Mouse (Mus musculus) cerebellum, adult 2 months (tissue): ENCODE results near the gene Gna11. TPM values are rescaled to one million over a fixed set of nuclear protein-coding genes. Genes with fewer than 3 reads are reported as not detected.
A peak's percentile ranks its signal among the peaks of the same experiment; 100 is the strongest.

Experiments
- DNase-seq, 2 experiments: peaks; one replicate each; pipeline ENCODE4 v3.0.0; 2021
- H3K27ac ChIP-seq: fragments of 200-500 bp; 2 replicates; pipeline ENCODE4 v1.5.1; 2012; ENCODE audit warnings: low read length, control low read depth, inconsistent platforms; ENCODE audit not compliant: insufficient read depth
- H3K27me3 ChIP-seq: fragments of 200-500 bp; 2 replicates; pipeline ENCODE4 v1.6.1; 2012; ENCODE audit warnings: inconsistent platforms, mild to moderate bottlenecking, low read length, moderate library complexity; ENCODE audit not compliant: control insufficient read depth, insufficient read depth
- H3K4me1 ChIP-seq: fragments of 200-500 bp; 2 replicates; pipeline ENCODE4 v1.6.1; 2011; ENCODE audit warnings: low read length; ENCODE audit not compliant: control insufficient read depth, insufficient read depth
- H3K4me3 ChIP-seq: fragments of 200-500 bp; replicated peaks from 2 replicates; pipeline ENCODE3; 2011; ENCODE audit warnings: mild to moderate bottlenecking, low read depth, low read length, control low read depth; ENCODE audit not compliant: insufficient read depth
- CTCF ChIP-seq: fragments of 200-500 bp; IDR thresholded peaks from 2 replicates; pipeline ENCODE4 v1.5.1; 2011; ENCODE audit warnings: low read depth, mild to moderate bottlenecking, control low read depth, low read length, moderate library complexity, borderline replicate concordance; ENCODE audit not compliant: insufficient read depth
- POLR2A ChIP-seq: fragments of 200-500 bp; IDR thresholded peaks from 2 replicates; pipeline ENCODE4 v1.6.1; 2011; ENCODE audit warnings: low read length, control low read depth, borderline replicate concordance; ENCODE audit not compliant: insufficient read depth
- WGBS: fragments of 180-500 bp; shearing (Covaris S2); methylation state at CpG from one replicate; pipeline ENCODE4 v1.1.7; 2018; 5-methylcytosine and 5-hydroxymethylcytosine counted together
- polyA plus RNA-seq: library from polyadenylated mRNA; depleted of rRNA; stranded (reverse); fragments of >200 nt; gene quantifications from 2 replicates; pipeline ENCODE4 v1.2.3, GENCODE M21; 2012

Gna11 gene
- polyA plus RNA-seq, 1 experiment: 107 TPM

DNA sequence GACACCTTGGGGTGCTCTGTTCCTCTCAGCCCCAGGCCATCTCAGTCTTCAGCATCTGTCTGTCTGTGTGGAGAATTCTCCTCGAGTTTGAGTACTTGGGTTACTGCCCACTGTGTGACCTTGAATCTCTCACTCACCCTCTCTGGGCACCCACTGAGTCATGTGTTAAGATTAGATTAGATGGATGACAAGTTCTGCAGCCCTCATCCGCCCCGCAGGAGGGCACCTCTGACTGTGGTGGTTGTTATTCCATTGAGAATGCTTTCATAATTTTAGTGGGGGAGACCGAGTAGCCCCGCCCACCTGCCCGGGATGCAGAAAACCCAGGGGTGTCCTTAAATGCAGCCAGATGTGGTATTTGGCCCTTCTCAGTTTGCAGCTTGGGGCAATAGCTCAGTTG lies 18.5 kb upstream of the Gna11 start:
- DNase-seq: no peak
- no peak for TF ChIP-seq CTCF
- TF ChIP-seq POLR2A: no peak
- H3K4me3 ChIP-seq: no peak overlapping the region
- no peaks in the 10 kb centered on the region for H3K27me3 ChIP-seq
- no peak overlapping the region for H3K27ac ChIP-seq
- H3K4me1 ChIP-seq: peaks cover 33% of the 10 kb centered on the region
- 38% methylated on average over 6 of the region's 6 CpGs for WGBS

DNA sequence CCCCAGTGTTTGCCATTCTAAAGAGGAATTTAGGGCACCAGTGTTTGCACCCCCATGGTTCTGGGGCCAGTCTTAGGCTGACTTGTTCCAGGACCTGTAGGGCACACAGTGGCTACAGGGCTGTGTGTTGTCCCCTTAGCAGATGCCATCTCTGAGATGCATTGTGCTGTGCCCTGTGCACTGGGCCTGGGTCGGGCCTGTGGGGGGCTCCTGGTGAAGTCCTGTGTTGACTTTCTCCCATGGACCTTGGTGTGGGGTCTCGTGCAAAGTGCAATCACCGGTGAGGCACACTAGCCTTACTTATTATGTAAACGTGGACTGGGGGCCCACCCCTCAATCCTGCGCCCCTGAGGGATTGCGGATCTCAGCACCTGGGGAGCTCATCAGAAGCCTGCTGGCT lies 17.4 kb upstream of the Gna11 start:
- WGBS: 72% methylated on average over 6 of the region's 6 CpGs
- H3K27ac ChIP-seq: no peak overlapping the region
- no peaks in the 10 kb centered on the region for H3K27me3 ChIP-seq
- peaks cover 31% of the 10 kb centered on the region for H3K4me1 ChIP-seq
- H3K4me3 ChIP-seq: no peak overlapping the region
- no peak for DNase-seq
- TF ChIP-seq CTCF: no peak
- TF ChIP-seq POLR2A: no peak

DNA sequence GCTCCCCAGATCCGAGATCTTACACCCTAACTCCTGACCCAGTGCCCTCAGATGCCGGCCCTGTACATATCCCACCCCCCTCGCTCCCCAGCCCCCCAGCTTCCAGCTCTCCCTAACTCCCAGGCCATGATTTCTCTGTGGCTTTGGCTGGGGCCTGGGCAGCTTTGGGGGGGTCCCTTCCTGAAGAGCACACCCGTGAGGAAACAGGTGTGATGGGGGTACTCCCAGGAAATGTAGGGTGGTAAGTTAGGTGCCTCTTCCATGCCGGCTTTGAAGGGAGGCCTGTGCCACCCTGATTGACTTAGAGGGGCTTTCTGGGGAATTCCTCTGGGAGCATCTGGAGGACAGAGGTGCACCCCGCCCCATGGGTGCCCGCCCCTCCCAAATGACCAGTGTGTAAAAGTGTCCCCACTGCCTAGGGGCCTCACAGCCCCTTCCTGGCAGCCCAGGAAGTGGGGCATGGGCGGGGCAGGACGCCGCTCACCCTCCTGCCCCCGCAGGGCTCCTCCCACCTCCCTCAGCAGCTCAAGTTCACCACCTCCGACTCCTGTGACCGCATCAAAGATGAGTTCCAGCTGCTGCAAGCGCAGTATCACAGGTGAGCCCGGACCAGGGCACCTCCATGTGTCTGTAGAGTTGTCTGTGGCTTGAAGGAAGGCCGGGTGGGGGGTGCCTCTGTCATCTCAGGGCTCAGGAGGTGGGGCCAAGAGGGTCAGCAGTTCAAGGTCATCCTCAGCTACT lies 15.9 kb upstream of the Gna11 start:
- DNase-seq: no peak
- TF ChIP-seq CTCF (no peak), POLR2A (no peak)
- peak overlapping the region; percentile 91 for H3K4me3 ChIP-seq
- peaks cover 31% of the 10 kb centered on the region for H3K4me1 ChIP-seq
- H3K27ac ChIP-seq: peak overlapping the region; percentile 80
- 27% methylated on average over 16 of the region's 16 CpGs for WGBS
- H3K27me3 ChIP-seq: no peaks in the 10 kb centered on the region

DNA sequence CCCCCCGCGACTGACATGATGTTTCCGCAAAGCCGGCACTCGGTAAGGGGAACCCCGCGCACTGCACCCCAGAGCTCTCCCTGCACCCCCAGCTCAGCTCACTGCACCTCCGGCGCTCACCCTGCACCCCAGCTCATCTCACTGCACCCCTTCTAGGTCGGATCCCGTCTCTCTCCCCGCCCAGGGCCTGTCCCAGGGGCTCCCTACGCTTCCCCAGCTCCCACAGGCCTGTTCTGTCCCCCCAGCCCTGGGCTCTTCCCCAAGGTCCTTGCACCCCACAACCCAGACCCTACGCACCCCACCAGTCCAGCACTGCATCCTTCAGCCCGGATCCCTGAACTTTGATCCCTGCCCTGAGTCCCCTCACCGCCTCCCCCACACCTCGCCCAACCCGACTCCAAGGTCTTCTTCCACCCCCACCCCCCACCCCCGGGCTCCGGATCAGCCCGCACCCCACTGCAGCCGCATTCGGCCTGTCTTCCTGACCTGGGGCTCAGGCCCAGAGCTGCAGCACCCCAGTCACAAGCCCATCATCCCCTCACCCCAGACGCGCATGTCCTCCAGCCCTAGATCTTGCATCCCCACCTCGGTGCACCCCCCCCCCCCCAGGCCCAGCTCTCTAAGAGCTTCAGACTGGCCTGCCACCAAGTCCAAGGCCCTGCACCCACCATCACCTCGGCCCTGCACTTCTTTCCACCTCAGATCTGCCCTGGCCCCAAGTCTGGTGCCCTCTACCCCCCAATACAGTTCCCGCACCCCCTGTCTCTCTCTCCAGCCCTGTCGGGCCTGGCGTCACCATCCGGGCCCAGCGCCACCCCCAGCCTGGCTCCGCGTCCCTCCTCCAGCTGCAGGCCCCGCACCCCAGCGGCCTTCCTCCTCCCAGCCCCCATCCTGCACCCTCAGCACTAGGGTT lies 14.9 kb upstream of the Gna11 start:
- H3K27ac ChIP-seq: peak overlapping the region; percentile 95
- peaks cover 25% of the 10 kb centered on the region; the same call in 1 of the 2 replicates for H3K4me1 ChIP-seq
- TF ChIP-seq POLR2A (peak; percentile 33; the same call in 1 of the 2 replicates), CTCF (no peak)
- DNase-seq: peak; percentile 78 to 81
- 1% methylated on average over 35 of the region's 36 CpGs for WGBS
- no peaks in the 10 kb centered on the region for H3K27me3 ChIP-seq
- H3K4me3 ChIP-seq: peak overlapping the region; percentile 91

DNA sequence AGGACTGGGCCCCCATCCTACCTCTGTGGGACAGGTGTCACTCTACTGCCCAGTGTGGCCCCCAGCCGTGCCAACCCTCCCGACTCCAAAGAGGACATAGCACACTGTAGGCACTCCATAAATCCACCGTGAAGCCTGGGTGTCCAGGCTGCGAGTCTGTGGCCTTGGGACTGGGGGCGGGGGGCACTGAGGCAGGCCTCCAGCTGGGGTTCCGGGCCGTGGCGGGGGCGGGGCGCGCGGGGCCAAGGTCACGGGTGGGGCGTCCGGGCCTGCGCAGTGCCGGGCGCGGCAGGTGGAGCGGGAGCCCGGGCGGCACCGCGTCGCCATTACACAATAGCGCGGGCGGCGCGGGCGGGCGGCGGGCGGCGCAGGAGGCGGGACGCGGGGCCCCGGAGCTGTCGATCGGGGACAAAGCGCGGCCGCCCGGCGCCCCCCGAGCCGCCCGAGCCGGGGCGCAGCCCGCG lies 14.2 kb upstream of the Gna11 start, which contains the start of gene Aes:
Gene Aes, plus strand, starts transcription at position 326 of the 464 bp plus-strand sequence.
- Histone ChIP-seq H3K27me3 (no peaks in the 10 kb centered on the region), H3K4me3 (peak within 1 kb of the TSS; percentile 94), H3K27ac (peak within 1 kb of the TSS; percentile 95), H3K4me1 (peaks cover 20% of the 10 kb centered on the region; the same call in 1 of the 2 replicates)
- TF ChIP-seq POLR2A: peak; percentile 47
- no peak for TF ChIP-seq CTCF
- 0% methylated on average over 39 of the region's 53 CpGs for WGBS
- peak; percentile 88 for DNase-seq

DNA sequence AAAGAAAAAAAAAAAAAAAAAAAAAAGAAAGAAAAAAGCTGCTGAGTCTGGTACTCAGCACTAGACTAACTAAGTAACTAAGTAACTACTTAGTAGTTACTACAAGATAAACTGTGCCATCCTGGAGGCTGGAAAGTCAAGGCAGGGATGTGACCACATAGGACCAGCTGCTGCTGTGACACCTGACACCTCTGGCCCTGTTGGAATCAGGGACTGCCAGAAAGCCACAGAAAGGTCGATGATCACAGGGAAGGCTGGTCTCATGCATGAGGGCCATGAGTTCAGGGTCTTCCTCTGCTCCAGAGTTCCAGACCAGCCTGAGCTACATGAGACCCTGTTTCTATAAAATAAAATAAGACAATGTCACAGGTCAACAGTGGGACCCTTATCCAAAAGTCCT lies 12.5 kb upstream of the Gna11 start:
- Histone ChIP-seq H3K27ac (no peak overlapping the region), H3K4me3 (no peak overlapping the region), H3K27me3 (no peaks in the 10 kb centered on the region), H3K4me1 (peaks cover 7% of the 10 kb centered on the region; the same call in 1 of the 2 replicates)
- no peak for DNase-seq
- 43% methylated on average over 1 of the region's 1 CpGs for WGBS
- no peak for TF ChIP-seq POLR2A
- no peak for TF ChIP-seq CTCF

DNA sequence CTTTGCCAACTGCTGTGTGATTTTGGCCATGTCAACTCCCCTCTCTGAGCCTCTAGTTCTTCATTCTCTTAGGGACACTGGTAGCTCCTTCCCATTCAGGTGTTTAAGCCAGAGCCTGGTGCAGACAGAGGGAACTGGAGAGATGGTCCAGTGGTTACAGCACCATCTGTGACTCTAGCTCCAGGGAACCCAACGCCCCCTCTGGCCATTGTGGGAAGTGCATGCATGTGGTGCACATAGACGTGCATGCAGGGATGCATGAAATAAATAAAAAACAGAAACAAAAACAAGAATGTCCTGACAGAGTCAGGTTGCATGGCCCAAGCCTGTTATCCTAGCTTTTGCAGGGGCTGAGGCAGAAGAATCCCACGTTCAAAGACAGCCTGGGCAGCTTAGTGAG lies 11.3 kb upstream of the Gna11 start:
- peaks cover 3% of the 10 kb centered on the region; the same call in 1 of the 2 replicates for H3K4me1 ChIP-seq
- TF ChIP-seq POLR2A: no peak
- TF ChIP-seq CTCF: peak; percentile 45; the same call in 1 of the 2 replicates
- DNase-seq: no peak
- no peaks in the 10 kb centered on the region for H3K27me3 ChIP-seq
- 71% methylated on average over 3 of the region's 3 CpGs for WGBS
- H3K4me3 ChIP-seq: no peak overlapping the region
- no peak overlapping the region for H3K27ac ChIP-seq
